Mouse (Mus musculus): ENCODE results near the gene Tmem30a.
A peak's percentile ranks its signal among the peaks of the same experiment; 100 is the strongest.

Gene Tmem30a

DNA sequence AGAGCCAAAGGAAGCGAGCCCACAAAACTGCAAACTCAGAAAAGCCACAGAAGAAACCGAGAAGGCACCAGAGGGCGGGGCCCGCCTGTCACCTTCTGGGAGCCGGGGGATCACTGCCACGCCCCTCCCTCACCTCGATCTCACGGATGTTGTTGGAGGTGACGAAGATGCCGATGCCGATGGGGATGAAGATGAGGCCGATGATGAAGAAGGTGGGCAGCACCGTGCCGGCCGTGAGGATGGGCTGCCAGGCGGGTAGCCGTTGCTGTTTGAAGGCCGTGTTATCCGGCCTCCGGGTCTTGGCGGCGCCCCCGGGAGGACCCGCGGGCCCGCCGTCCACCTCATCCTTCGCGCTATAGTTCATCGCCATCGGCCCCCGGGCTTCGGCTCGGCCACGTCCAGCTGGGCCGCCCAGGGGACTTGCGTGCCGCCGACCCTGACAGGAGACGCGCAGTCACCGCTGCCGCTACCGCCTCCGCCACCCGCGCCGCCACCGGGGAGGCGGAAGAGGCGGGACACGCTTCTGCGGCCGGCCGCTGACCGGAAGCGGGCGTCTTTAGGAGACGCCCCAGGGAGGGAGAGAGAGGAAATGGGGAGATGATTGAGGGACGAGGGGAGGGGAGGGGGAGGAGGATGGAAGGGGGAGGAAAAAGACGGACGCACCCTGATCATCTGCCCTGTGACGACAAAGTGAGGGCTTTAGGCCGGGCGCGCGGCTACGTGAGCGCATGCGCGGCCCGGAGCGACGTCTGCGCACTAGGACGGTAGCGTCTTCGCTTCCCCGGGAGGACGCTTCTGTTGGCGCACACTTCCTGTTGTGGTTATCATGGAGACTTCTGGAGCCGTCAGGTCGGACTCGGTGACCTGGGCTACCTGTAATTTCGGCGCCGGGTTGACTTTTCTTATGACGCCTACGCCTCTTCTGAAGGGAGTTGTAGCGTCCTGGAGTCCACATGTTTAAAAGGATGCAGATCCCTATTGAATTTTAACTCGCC, at the start of gene Tmem30a:
Gene Tmem30a, minus strand, starts transcription at position 667 of the 995 bp plus-strand sequence.
- peak; percentile 98 for DNase-seq (ENCODE audit: low read depth, low spot score)

GRCm38 (mm10) chr9:79842615-79843014, 49.3 kb upstream of the Tmem30a start:
- no peak for DNase-seq (ENCODE audit: low read depth, low spot score)

- no peak for DNase-seq (ENCODE audit: low read depth, low spot score)
These were observed 48.7 kb upstream of the Tmem30a start for GRCm38 (mm10) chr9:79842028-79842427.

GRCm38 (mm10) chr9:79831294-79831693, 38.0 kb upstream of the Tmem30a start:
- no peak for DNase-seq (ENCODE audit: low read depth, low spot score)

GRCm38 (mm10) chr9:79830874-79831273, 37.6 kb upstream of the Tmem30a start:
- peak; percentile 79 for DNase-seq (ENCODE audit: low read depth, low spot score)

GRCm38 (mm10) chr9:79829842-79830800, 36.8 kb upstream of the Tmem30a start:
- no peak for DNase-seq (ENCODE audit: low read depth, low spot score)

- no peak for DNase-seq (ENCODE audit: low read depth, low spot score)
These were observed 33.8 kb upstream of the Tmem30a start for GRCm38 (mm10) chr9:79827072-79827471.

GRCm38 (mm10) chr9:79825526-79825925, 32.2 kb upstream of the Tmem30a start:
- DNase-seq (ENCODE audit: low read depth, low spot score) = no peak

DNA sequence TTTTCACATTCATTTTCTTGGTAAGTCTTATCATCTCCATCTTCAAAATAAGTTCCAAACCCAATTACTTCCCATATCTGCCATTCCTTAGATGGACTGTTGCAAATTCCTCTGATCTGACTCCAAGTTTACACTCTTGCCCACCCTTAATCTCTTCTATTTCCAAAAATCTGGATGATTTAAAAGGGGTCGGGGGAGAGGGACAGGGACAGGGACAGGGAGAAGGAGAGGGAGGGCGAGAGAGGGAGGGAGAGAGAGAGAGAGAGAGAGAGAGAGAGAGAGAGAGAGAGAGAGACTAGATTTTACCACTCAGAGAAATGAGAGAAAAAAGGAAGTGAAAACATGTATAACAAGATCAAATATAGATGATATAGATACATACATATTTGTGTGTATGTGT, 30.5 kb upstream of the Tmem30a start:
- no peak for DNase-seq (ENCODE audit: low read depth, low spot score)

DNA sequence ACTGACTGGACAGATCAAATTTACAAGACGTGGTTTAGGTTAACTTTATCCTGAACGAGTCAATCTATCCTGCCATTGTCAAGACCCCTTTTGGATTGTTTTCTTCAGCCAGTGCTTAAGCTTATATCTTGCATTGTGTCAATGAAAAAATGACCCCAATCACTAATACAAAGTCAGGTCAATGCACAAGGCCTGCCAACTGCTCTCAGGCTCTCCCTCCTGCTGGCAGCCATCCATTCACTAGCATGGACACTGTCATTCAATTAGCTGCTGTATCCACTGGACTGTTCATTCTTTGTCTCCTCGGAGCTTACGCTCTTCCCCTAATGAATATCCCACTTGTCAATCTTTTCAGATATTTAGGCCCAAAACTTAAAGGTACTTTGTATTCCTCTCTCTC, 30.1 kb upstream of the Tmem30a start:
- DNase-seq (ENCODE audit: low read depth, low spot score) = no peak

DNA sequence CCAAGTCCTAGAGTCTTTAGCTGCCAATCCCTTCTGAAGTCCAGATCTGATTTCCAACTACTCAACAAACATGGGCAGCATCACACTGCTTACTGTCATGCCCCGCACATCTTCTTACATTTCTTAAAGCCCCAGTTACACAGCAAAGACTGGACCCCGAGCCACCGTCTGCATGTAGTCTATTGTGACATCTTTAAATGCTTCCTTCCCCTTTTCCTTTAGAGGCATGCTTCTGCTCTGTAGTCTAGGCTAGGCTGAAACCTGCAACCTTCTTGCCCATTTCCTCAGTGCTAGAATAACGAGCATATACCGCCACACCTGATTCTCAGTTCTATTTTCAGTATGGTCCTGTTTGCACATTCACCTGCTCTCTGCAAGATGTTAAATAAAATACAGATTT, 23.2 kb upstream of the Tmem30a start:
- DNase-seq (ENCODE audit: low read depth, low spot score) = no peak

GRCm38 (mm10) chr9:79816013-79816412, 22.7 kb upstream of the Tmem30a start:
- DNase-seq (ENCODE audit: low read depth, low spot score) = no peak

- no peak for DNase-seq (ENCODE audit: low read depth, low spot score)
These were observed 21.3 kb upstream of the Tmem30a start for GRCm38 (mm10) chr9:79814592-79814991.

- no peak for DNase-seq (ENCODE audit: low read depth, low spot score)
These were observed 17.9 kb upstream of the Tmem30a start for GRCm38 (mm10) chr9:79810969-79811902.

DNA sequence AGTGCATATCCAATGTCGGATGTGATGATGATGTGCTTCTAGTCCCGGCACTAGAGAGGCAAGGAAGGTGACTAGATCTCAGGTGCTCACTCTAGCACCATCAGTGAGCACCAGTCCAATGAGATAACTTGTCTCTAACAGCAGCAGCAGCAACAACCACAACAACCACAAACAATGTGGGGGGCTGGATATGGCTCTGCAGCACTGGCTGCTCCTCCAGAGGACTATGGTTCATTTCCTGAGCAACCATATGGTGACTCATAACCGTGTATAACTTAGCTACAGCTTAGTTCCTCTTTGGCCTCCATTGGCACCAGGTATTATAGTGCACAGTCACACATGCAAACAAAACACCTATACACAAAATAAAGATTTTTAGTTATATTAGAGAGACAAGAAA, 17.2 kb upstream of the Tmem30a start:
- no peak for DNase-seq (ENCODE audit: low read depth, low spot score)

GRCm38 (mm10) chr9:79809411-79809810, 16.1 kb upstream of the Tmem30a start:
- DNase-seq (ENCODE audit: low read depth, low spot score) = no peak

DNA sequence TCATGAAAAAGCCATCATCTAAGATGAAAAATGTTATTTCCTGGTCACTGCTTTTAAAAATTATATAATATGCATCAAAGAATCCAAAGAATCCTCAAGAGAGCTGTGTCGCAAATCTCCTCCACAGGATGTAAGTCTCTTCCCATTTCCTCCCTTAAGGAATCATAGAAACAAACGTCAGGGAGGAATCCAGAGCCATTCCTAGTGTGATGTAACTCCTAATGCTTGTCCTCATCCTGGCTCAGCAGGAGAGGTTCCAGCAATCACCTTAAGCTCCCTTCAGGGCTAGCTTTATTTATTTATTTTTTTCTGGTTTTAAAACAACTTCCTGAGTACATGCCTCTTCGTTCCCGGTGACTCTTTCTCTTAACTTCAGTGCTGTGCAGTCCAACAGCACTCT, 13.9 kb upstream of the Tmem30a start:
- DNase-seq (ENCODE audit: low read depth, low spot score) = no peak

DNA sequence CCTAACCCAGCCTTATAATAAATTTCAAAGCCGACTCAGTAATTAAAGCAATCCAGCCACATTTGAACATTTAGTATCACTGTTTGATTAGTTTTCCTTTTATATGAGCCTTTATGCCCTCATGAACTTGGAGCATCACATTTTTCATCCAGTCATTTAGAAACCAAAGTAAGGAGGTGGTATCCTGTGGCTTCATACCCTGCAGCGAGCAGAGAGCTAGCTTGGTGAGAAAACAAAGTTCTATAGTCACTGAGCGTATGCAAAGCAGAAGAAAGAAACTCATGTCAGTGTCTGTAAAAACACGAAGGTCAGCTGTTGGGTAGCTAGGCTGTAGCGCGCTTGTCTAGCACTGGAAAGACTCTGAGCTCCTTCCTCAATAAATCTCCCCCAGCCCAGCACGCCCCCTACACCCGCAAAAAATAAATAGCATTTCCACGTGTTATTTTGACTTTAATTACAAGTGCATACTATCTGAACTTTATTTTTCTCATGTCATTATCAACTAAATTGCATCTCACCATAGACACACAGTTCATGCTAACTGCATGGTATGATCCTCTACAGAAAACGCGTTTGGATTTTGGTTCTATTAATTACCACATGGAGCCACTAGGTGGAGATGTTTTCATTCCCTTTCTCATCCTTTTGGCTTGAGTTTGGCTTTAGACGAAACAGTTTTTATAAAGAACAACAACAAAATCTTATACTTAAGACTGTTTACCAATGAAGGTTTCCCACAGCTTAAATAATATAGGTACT, 13.2 kb upstream of the Tmem30a start:
- peak; percentile 49 for DNase-seq (ENCODE audit: low read depth, low spot score)

DNA sequence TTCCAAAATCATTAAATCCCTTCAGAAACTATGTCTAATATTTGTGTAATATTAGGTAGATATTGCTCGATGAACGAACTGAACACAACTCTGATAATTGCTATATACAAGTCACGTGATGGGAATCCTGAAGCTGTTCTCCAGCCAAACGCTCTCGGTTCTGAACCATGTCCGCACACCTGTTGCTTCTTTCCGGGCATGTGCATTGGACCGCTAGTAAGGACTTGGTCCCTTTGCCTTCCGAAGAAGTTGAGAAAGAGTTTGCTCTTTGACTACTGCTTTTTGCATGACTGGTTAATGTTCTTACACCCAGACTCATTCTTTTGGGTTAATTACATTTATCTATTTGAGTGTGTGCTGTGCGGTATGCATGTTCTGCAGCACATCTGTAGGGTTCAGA, 12.1 kb upstream of the Tmem30a start:
- no peak for DNase-seq (ENCODE audit: low read depth, low spot score)

DNA sequence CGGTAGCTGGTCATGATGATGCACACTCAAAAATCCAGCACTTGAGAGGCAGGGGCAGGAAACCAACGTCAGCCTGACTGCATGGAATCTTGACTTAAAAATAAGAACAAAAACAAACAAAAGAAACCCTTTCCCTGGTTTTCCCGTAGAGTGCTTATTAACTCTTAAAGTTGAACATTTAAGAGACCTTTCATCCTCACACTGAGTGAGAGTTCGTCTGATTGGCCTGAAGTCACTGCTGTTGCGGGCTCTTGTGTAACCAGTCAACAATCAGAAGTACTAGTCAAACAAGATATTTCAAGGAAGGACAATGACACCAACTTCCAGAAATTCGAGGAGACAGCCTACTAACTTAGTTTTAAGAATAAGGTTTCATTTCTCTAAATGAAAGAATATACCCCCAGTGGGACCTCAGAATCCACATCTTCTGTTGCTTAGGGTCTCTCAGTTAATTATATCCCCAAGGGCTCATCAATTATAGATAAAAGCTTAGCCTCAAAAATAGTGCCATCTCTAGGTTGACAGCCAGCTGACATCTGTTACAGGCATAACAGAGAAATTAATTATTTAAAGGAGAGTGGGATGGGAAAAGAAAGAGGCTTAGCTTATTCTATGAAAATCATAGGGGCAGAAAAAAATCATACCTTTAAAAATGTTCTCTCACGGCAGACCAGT, 3.3 kb upstream of the Tmem30a start:
- DNase-seq (ENCODE audit: low read depth, low spot score) = no peak
